25 mouse cellular contexts compared by ENCODE assay signal in the genomic region with DNA sequence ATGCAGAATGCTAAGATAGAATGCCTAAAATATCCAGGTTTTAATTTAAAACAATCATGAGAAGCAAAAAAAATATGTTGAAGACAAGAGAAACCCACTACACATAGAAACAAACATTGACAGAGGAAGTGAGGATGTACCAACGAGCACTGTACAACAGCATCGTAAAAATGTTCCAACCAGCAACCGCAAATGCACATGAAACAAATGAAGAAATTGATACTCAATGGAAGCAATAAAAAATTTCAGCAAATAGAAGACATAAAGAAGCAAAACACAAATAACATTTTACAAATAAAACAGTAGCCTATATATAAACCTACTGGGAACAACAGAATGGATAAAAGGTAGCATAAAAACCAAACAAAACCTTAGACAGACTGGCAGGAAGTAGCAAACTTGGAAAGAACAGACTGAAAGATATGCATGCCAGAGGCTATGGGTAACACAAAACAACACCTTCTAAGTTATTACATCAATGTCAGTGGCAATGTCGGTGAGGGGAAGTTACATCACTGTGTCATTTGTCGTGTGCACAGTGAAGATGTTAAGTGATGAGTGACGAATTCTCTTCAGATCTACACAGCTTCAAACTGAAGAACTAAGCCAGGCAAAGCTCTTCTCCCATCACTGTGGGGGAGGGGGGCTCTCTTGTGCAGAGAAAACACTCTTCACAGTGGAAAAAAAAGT. TPM values are rescaled to one million over a fixed set of nuclear protein-coding genes. Genes with fewer than 3 reads are reported as not detected.
A peak's percentile ranks its signal among the peaks of the same experiment; 100 is the strongest.
DNase-seq lines count a peak whose midpoint lies in the region; ATAC-seq and TF ChIP-seq lines count a peak whose summit lies in the region.
"Had no signal": no experiment of that assay in that cellular context is flagged by ENCODE, and none has a peak within 500 bp of the region (broad histone marks: within the 10 kb centered on the region; RNA-seq: fewer than 3 reads in every experiment).

No protein-coding gene starts in this region.

- WGBS in lung, embryonic 14.5 days = 59% methylated on average over 6 of the region's 6 CpGs
- whole genome bisulfite sequencing in neural tube, embryonic 15.5 days = 85% methylated on average over 6 of the region's 6 CpGs

- H3K36me3 ChIP-seq in lung, embryonic 14.5 days (ENCODE audit: insufficient read depth) = no peaks in the 10 kb centered on the region
- no peaks in the 10 kb centered on the region for H3K36me3 ChIP-seq in neural tube, embryonic 15.5 days
- H3K36me3 ChIP-seq: G1E; heart, embryonic 15.5 days; intestine, embryonic 15.5 days; limb, embryonic 12.5 days had no signal

- no peak overlapping the region for H3K9ac ChIP-seq in lung, embryonic 14.5 days
- no peak overlapping the region for H3K9ac ChIP-seq in neural tube, embryonic 15.5 days (replicated peaks)
- H3K9ac ChIP-seq: forebrain, embryonic 13.5 days; heart, embryonic 15.5 days; hindbrain, embryonic 14.5 days; intestine, embryonic 15.5 days; limb, embryonic 12.5 days had no signal

- no peaks in the 10 kb centered on the region for H3K27me3 ChIP-seq in lung, embryonic 14.5 days (ENCODE audit: insufficient read depth, low read length)
- no peaks in the 10 kb centered on the region for H3K27me3 ChIP-seq in neural tube, embryonic 15.5 days (replicated peaks)
- H3K27me3 ChIP-seq: CH12.LX; forebrain, embryonic 13.5 days; heart, embryonic 15.5 days; intestine, embryonic 15.5 days; limb, embryonic 12.5 days; Patski had no signal

- peak; percentile 44 for DNase-seq in lung, embryonic 14.5 days
- no peak for DNase-seq in lung, postnatal 25 days (ENCODE audit: low spot score)
- DNase-seq in thymus, postnatal 4 days = peak; percentile 30
- no peak for DNase-seq in thymus, postnatal 10 days (ENCODE audit: low spot score in 2 of 2)
- DNase-seq in right cerebral cortex, adult 2 months (ENCODE audit: low spot score in 2 of 2) = no peak
- DNase-seq: adrenal gland, postnatal 10 days; cerebellum, adult 9-10 months; gastrocnemius, adult 2 months; heart, postnatal 36 days; kidney, postnatal 25 days; lung, postnatal 14 days; right cerebral cortex, postnatal 14 days; spleen, adult 18-20 months had no signal

- H3K4me3 ChIP-seq in lung, embryonic 14.5 days (ENCODE audit: low read depth, low read length) = no peak overlapping the region
- no peak overlapping the region for H3K4me3 ChIP-seq in neural tube, embryonic 15.5 days (replicated peaks)
- H3K4me3 ChIP-seq: forebrain, embryonic 13.5 days; gastrocnemius, adult 2 months; heart, embryonic 15.5 days; intestine, embryonic 15.5 days; limb, embryonic 12.5 days had no signal

- TF ChIP-seq CTCF in lung, embryonic 14.5 days (IDR thresholded peaks at IDR 0.05; ENCODE audit: low read depth) = no peak

- peaks cover 30% of the 10 kb centered on the region for H3K4me1 ChIP-seq in lung, embryonic 14.5 days (ENCODE audit: insufficient read depth)
- no peaks in the 10 kb centered on the region for H3K4me1 ChIP-seq in neural tube, embryonic 15.5 days
- H3K4me1 ChIP-seq: forebrain, embryonic 13.5 days had no signal

- no peak for ATAC-seq in lung, embryonic 14.5 days (ENCODE audit: insufficient read depth)
- peak; percentile 38 for ATAC-seq in megakaryocyte, adult 5-6 weeks (ENCODE audit: poor library complexity, severe bottlenecking)
- ATAC-seq in neural tube, embryonic 15.5 days (ENCODE audit: low FRiP score) = no peak
- ATAC-seq: intestine, embryonic 15.5 days; midbrain, embryonic 16.5 days; Patski had no signal

- no peak overlapping the region for H3K4me2 ChIP-seq in lung, embryonic 14.5 days
- H3K4me2 ChIP-seq in neural tube, embryonic 15.5 days = no peak overlapping the region
- H3K4me2 ChIP-seq: forebrain, embryonic 13.5 days; heart, embryonic 15.5 days; hindbrain, embryonic 14.5 days; intestine, embryonic 15.5 days; liver, embryonic 11.5 days had no signal

- H3K27ac ChIP-seq in lung, embryonic 14.5 days (ENCODE audit: low read depth) = no peak overlapping the region
- no peak overlapping the region for H3K27ac ChIP-seq in neural tube, embryonic 15.5 days (replicated peaks)
- H3K27ac ChIP-seq: forebrain, embryonic 13.5 days; gastrocnemius, adult 2 months; heart, embryonic 15.5 days; hindbrain, embryonic 14.5 days; limb, embryonic 12.5 days had no signal

- no peaks in the 10 kb centered on the region for H3K9me3 ChIP-seq in lung, embryonic 14.5 days (ENCODE audit: low read depth, low read length)
- no peaks in the 10 kb centered on the region for H3K9me3 ChIP-seq in neural tube, embryonic 15.5 days (replicated peaks)
- H3K9me3 ChIP-seq: forebrain, embryonic 13.5 days; G1E; heart, embryonic 15.5 days; intestine, embryonic 15.5 days; limb, embryonic 12.5 days had no signal

RNA-seq across cellular contexts. Expression of gene Ccn2, which starts 45.1 kb away (rescaled TPM):
- polyA plus RNA-seq in lung, embryonic 14.5 days (2014; fragmentation: Nextera tagmentation; extraction: Ambion mirVana) = 9.8 and 10.5 TPM in 2 replicates
- total RNA-seq in megakaryocyte, adult 5-6 weeks (2015) = 0.36 TPM in 1 of 2 replicates, not detected in the other
- 0.12 TPM in 1 of 2 replicates, not detected in the other for total RNA-seq in megakaryocyte, adult 5-6 weeks (2017)
- polyA plus RNA-seq in neural tube, embryonic 15.5 days (2015; fragmentation: Nextera tagmentation; extraction: Ambion mirVana) = 2.5 and 4.9 TPM in 2 replicates
- total RNA-seq: CH12.LX had no signal
- polyA plus RNA-seq: G1E had no signal

Comparison
In these comparisons a context has a peak if more than half of its experiments do, and no peak if none do; other contexts are left out.
1. DNase-seq: peak in lung, embryonic 14.5 days (single experiment) and thymus, postnatal 4 days (single experiment); none in lung, postnatal 25 days (single experiment), thymus, postnatal 10 days (0 of 2) and right cerebral cortex, adult 2 months (0 of 2).